Mouse (Mus musculus) cerebellum, adult 11-12 months (tissue): ENCODE measurements around the gene Mymk.

Experiments used
- DNase-seq: peaks from one replicate; pipeline ENCODE4 v3.0.0; 2022

The Mymk gene

DNA sequence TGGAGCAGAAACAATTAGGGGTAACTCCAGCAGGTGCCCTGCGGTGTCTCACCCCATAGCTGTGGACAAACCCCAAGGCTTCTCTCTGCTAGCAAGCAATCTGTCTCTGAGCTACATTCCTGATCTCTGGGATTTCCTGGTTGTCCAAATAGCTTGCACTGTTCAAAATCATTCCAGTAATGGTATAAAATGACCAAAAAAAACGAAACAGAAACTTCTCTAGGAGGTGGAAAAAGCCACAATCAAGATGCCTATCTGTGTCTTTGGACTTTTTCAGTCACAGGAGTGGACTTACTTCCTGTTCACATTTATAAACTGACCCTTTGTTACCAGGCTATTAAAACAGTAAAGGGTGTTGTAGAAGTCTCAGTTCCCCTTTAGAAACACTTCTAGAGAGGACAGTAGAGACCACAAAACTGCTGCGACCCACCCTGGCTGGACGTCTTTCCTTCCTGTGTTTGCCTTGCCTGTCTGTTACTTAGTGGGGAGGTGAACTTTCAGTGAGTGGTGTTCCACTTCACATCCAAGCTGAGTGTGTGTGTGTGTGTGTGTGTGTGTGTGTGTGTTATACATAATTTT is 43.5 kb downstream of the Mymk start:
- DNase-seq, result no peak

DNA sequence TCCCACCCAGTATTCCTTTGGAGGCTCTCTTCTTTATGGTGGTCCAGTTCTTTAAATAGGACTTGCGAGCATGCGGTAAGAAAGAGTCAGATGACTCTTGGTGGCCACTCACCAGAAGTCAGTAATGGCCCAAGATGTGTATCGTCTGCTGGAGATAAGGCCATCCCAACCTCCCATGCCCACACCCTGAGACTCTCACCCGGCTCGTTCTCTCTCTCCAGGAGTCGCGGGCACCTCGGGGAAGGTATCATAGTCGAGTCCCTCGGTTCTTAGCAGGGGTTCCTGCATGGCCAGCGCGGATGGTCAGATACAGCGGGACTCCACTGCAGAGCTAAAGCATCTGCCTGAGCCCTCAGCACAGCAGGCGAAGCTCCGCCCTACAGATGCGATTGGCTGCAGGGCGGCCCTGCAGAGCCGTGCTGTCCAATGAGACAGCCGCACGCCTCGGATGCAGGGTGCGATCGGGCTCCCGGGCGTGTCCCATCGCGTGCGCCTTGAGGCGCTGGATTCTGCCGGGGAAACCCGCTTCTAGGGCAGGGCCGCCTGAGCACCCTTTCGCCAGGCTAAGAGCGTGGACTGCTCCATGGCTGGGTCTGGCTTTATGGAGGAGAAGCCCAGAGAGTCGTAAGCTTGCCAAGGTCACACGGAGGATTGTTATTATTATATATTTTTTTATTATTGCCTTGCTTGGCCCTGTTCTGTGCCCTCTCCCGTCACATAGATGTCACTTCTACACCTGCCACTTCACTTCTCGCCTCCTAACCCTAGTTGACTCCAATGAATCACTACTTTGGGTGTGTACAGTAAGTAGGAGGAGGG is 44.2 kb downstream of the Mymk start, which contains the start of gene Slc2a6:
Slc2a6 (minus strand) TSS at position 381 of the 819 bp plus-strand sequence.
- DNase-seq, result peak; percentile 94

DNA sequence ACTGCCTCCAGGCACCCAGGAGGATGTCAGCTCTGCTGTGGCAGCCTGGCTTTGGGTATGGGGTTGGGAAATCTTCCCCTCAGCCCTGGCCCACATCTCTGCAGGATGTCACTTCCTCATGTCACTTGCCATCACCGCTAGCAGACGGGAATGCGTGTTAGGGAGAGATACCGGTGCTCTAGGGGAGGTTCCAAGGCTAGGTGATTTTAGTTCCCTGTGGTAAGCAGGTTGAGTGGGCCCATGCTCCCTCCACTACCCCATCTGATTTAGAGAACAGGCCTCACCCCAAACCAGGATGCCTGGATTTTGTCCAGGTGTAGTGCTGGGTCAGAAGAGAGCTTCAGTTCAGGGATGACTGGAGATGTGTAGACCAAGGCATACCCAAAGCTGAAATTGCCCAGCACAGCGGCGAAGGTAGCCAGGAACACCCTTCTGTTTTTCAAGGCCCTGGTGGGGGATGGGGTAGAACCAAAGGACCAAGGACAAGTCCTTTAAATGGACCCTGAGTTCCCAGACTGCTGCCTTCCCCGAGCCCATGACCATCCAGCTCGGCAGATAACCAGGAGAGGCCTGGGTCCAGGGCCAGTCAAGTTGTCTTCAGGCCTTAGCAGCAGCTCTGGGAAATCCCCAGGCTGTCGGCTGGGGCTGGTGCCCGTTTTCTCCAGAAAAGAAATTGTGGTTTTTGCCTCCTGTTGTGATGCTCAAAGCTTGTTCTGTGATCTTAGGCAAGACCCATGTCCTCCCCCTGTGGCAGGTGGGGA is 44.9 kb downstream of the Mymk start:
- peak; percentile 60 for DNase-seq

DNA sequence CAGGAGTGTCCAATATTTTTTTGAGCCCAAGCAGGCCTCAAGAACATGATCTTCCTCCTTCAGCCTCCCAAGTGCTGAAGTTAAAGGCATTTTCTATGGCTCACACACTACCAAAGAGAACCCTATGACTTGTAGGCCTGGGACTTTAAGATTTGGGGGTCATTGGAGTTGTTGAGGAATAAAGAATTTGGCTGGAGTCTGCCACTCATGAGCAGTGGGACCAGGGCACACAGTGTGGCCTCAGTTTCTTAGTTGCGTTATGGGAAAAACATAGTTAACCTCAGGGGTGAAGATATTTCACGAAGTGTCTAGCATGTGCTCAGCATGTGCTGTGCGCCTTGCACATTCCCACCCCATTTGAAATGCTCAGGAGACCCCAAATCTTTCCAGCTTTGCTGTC is 45.6 kb downstream of the Mymk start:
- DNase-seq, result no peak

DNA sequence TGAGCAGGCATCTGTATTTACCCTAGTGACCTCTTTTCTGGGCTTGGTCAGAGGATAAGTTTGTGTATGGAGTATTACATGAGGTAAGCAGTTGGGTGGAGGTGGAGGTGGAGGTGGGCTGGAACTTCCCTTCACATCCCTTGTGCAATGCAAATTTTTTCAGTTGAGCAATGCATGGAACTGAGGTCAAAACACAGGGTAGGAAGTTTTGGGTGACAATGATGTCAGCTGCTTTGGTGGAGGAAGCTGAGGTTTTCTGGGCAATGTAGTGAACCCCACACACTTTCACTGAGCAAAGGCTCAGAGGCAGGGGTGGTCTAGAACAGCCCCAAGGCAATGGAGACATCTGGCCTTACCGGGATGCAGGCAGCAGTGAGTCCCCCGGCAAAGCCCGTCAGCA is 46.4 kb downstream of the Mymk start:
- no peak for DNase-seq

DNA sequence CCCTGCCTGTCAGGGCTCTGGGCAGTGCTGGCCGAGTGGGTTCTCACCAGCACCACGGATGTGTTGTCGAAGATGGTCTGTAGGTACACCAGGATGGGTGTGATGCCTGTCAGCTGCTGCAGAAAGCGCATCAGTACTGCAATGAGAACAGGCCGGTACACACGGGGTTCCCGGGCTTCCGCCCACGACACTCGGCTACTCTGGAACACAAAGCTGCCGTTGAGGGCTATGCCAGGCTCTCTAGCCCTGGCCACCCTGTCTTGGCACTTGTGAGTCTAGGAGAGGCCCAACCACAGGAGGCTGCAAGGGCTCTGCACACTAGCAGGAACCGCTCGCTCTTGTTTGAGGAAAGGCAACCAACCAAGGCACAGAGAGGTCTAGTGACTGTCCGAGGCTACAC is 47.8 kb downstream of the Mymk start:
- DNase-seq, result no peak

DNA sequence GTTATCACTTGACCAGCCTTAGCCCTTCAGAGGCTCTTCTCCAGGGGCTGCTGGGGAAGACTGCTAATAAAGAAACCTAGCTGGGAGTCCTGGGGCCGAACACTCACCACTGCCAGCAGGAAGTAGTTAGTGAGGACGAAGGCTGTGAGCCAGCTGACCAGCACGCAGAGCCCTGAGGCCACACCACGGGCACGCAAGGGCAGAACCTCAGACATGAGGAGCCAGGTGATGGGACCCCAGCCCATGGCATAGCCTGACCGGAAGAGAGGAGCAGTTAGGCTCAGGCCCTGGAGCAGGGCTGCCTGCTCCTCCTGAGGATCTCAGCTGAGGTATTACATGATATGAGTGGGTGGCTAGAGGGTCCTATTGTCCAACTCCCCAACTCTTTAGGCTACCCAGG is 49.4 kb downstream of the Mymk start:
- DNase-seq, result no peak

DNA sequence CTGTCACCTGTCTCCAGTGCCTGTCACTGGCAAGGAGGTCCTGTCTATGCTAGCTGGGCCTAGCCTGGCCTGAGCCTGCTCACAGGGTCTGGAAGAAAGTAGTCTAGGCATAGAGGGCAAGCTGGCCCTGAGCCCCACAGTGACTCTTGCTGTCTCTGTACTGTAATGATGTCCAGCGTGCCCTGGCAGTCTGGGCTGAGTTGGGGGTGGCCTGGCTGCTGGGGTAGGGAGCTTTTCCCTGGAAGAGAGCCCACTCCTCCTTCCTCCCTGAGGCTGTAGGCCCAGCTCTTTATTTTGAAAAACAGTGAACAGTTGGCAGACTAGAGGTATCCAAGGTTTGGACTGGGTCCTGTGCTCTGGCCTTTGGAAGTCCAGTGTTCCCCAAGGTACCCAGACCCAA is 50.9 kb downstream of the Mymk start:
- peak; percentile 45 for DNase-seq

DNA sequence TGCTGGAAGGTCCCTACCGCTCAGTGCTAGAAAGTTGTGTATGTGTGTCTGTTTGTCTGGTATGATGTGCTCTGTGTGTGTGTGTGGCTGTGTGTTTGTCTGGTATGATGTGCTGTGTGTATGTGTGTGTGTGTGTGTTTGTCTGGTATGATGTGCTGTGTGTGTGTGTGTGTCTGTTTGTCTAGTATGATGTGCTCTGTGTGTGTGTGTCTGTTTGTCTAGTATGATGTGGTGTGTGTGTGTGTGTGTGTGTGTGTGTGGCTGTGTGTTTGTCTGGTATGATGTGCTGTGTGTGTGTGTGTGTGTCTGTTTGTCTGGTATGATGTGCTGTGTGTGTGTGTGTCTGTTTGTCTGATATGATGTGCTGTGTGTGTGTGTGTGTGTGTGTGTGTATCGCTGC is 52.4 kb downstream of the Mymk start:
- no peak for DNase-seq

DNA sequence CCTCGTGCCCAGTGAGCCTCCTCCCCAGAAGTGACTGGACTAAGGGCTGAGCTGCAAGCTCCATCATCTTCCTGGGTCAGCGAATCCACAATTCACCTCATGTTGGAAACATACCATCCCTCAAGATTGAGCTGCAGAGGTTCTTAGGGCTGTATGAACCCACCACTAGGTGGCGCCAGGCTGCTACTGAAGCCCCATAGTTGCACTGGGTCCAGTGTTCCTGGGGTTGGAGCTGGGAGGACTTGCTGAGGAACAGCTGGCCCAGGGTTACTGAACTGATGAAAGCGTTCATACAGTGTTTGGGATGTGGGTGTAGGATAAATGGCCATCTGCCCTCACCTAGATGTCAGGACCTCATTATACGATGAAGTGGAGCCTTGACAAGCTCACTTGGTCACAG is 54.2 kb downstream of the Mymk start:
- peak; percentile 58 for DNase-seq
